Mouse (Mus musculus): ENCODE measurements around the gene Smug1. TPM values are rescaled to one million over a fixed set of nuclear protein-coding genes. Genes with fewer than 3 reads are reported as not detected.

Gene Smug1
- polyA plus RNA-seq, 1 experiment from 2014 or later = 18.1 TPM

- H3K36me3 ChIP-seq (ENCODE audit: insufficient read depth) = 0 out of 2 replicates have a peak, but pooled peaks cover 11% of the 10 kb centered on the region
- H3K4me1 ChIP-seq (ENCODE audit: insufficient read depth) = no peaks in the 10 kb centered on the region
- H3K9me3 ChIP-seq (ENCODE audit: low read depth, low read length) = no peaks in the 10 kb centered on the region
- H3K9ac ChIP-seq = no peak overlapping the region; the same call in 1 of the 2 replicates
- no peak overlapping the region for H3K27ac ChIP-seq (ENCODE audit: low read depth)
- DNase-seq (no peak), ATAC-seq (ENCODE audit: insufficient read depth) (no peak)
- no peak overlapping the region for H3K4me3 ChIP-seq (ENCODE audit: low read depth, low read length)
- 29% methylated on average over 32 of the region's 32 CpGs for WGBS
- H3K27me3 ChIP-seq (ENCODE audit: insufficient read depth, low read length) = no peaks in the 10 kb centered on the region
- no peak; the same call in 1 of the 2 replicates for TF ChIP-seq CTCF (IDR thresholded peaks at IDR 0.05; ENCODE audit: low read depth)
- no peak overlapping the region for H3K4me2 ChIP-seq
Measured at GRCm38 (mm10) chr15:103155366-103156321, 11.2 kb downstream of the Smug1 start.

GRCm38 (mm10) chr15:103152890-103153610 lies 13.8 kb downstream of the Smug1 start:
- Histone ChIP-seq H3K9me3 (ENCODE audit: low read depth, low read length) (no peaks in the 10 kb centered on the region), H3K27me3 (ENCODE audit: insufficient read depth, low read length) (peaks cover 4% of the 10 kb centered on the region; the same call in 1 of the 2 replicates), H3K4me2 (no peak overlapping the region), H3K4me1 (ENCODE audit: insufficient read depth) (no peaks in the 10 kb centered on the region), H3K27ac (ENCODE audit: low read depth) (no peak overlapping the region), H3K4me3 (ENCODE audit: low read depth, low read length) (no peak overlapping the region), H3K36me3 (ENCODE audit: insufficient read depth) (0 out of 2 replicates have a peak, but pooled peaks cover 11% of the 10 kb centered on the region), H3K9ac (no peak overlapping the region)
- no peak for TF ChIP-seq CTCF (IDR thresholded peaks at IDR 0.05; ENCODE audit: low read depth)
- DNase-seq (no peak), ATAC-seq (ENCODE audit: insufficient read depth) (no peak)
- WGBS = 73% methylated on average over 4 of the region's 4 CpGs

DNA sequence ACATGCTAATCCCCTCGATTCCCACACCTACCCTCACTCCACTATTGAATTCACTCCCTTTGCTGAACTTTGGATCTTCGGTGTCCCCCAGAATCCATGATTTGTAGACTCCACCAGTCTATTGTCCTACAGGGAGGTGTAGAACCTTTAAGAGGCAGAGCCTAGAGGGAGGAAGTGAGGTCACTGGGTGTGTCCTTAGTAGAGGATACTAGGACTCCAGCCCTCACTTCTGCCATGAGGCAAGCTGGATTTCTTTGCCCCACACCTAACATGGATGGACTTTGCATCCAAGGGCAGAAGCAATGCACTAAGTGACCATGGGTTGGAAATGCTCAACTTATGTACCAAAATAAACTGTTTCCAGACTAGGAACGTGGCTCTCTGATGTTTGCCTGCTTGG lies 14.5 kb downstream of the Smug1 start:
- WGBS = 82% methylated on average over 3 of the region's 3 CpGs
- TF ChIP-seq CTCF (IDR thresholded peaks at IDR 0.05; ENCODE audit: low read depth) = no peak
- H3K27me3 ChIP-seq (ENCODE audit: insufficient read depth, low read length) = peaks cover 11% of the 10 kb centered on the region

DNA sequence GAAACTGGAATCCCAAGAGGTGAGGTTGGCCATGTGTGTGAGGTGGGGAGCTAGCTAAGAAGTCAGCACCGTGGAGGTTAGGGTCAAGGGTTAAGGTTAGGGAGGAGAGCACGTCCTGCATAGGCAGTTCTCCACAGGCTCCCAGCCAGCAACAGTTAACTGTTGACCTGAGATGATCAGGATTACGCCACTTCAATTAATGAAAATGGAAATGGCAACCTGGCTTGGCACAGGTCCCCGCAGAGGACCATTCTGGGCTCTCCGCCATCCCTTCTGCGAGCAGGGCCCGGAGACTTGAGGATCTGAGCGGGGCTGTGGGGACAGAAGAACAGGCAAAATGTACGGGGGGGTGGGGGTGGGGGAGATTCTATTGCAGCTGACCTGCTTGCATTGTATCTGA lies 19.1 kb downstream of the Smug1 start:
- no peak overlapping the region for H3K9ac ChIP-seq
- H3K9me3 ChIP-seq (ENCODE audit: low read depth, low read length) = no peaks in the 10 kb centered on the region
- no peak overlapping the region for H3K4me3 ChIP-seq (ENCODE audit: low read depth, low read length)
- H3K36me3 ChIP-seq (ENCODE audit: insufficient read depth) = no peaks in the 10 kb centered on the region
- no peak for DNase-seq
- H3K27ac ChIP-seq (ENCODE audit: low read depth) = no peak overlapping the region
- H3K4me2 ChIP-seq = no peak overlapping the region
- 46% methylated on average over 9 of the region's 9 CpGs for WGBS
- no peaks in the 10 kb centered on the region for H3K4me1 ChIP-seq (ENCODE audit: insufficient read depth)
- TF ChIP-seq CTCF (IDR thresholded peaks at IDR 0.05; ENCODE audit: low read depth) = no peak
- no peak for ATAC-seq (ENCODE audit: insufficient read depth)
- peaks cover 53% of the 10 kb centered on the region for H3K27me3 ChIP-seq (ENCODE audit: insufficient read depth, low read length)

More for the DNA sequence above, 14.5 kb downstream of the Smug1 start:
- DNase-seq = no peak
- ATAC-seq (ENCODE audit: insufficient read depth) = no peak
- Histone ChIP-seq H3K4me2 (no peak overlapping the region), H3K27ac (ENCODE audit: low read depth) (no peak overlapping the region), H3K9ac (no peak overlapping the region), H3K36me3 (ENCODE audit: insufficient read depth) (0 out of 2 replicates have a peak, but pooled peaks cover 7% of the 10 kb centered on the region), H3K9me3 (ENCODE audit: low read depth, low read length) (no peaks in the 10 kb centered on the region), H3K4me1 (ENCODE audit: insufficient read depth) (no peaks in the 10 kb centered on the region), H3K4me3 (ENCODE audit: low read depth, low read length) (no peak overlapping the region)

GRCm38 (mm10) chr15:103147422-103147690 lies 19.5 kb downstream of the Smug1 start:
- ATAC-seq (ENCODE audit: insufficient read depth) = no peak
- Histone ChIP-seq H3K27me3 (ENCODE audit: insufficient read depth, low read length) (peaks cover 53% of the 10 kb centered on the region), H3K4me1 (ENCODE audit: insufficient read depth) (no peaks in the 10 kb centered on the region), H3K9me3 (ENCODE audit: low read depth, low read length) (no peaks in the 10 kb centered on the region), H3K27ac (ENCODE audit: low read depth) (no peak overlapping the region), H3K4me3 (ENCODE audit: low read depth, low read length) (no peak overlapping the region), H3K4me2 (peak overlapping the region; percentile 82), H3K9ac (no peak overlapping the region), H3K36me3 (ENCODE audit: insufficient read depth) (no peaks in the 10 kb centered on the region)
- 23% methylated on average over 3 of the region's 3 CpGs for WGBS
- no peak for TF ChIP-seq CTCF (IDR thresholded peaks at IDR 0.05; ENCODE audit: low read depth)
- DNase-seq = no peak

- Histone ChIP-seq H3K9me3 (ENCODE audit: low read depth, low read length) (no peaks in the 10 kb centered on the region), H3K4me2 (peak overlapping the region; percentile 82), H3K27me3 (ENCODE audit: insufficient read depth, low read length) (peaks cover 53% of the 10 kb centered on the region), H3K9ac (peak overlapping the region; percentile 9; the same call in 1 of the 2 replicates), H3K27ac (ENCODE audit: low read depth) (no peak overlapping the region), H3K4me1 (ENCODE audit: insufficient read depth) (no peaks in the 10 kb centered on the region), H3K4me3 (ENCODE audit: low read depth, low read length) (peak overlapping the region; percentile 42), H3K36me3 (ENCODE audit: insufficient read depth) (no peaks in the 10 kb centered on the region)
- WGBS = under 1% methylated on average over 53 of the region's 57 CpGs
- peak; percentile 64 for DNase-seq
- peak; percentile 66 for ATAC-seq (ENCODE audit: insufficient read depth)
- TF ChIP-seq CTCF (IDR thresholded peaks at IDR 0.05; ENCODE audit: low read depth) = no peak
Measured at GRCm38 (mm10) chr15:103146627-103147421, 20.1 kb downstream of the Smug1 start.
